Mouse (Mus musculus) olfactory bulb, adult 2 months (tissue): ENCODE measurements around the gene Lrpprc.

Source experiments
- CTCF ChIP-seq: fragments of 200-500 bp; IDR thresholded peaks from 2 replicates; pipeline ENCODE4 v1.5.1; 2012; ENCODE audit warnings: low read depth, mild to moderate bottlenecking, low read length, moderate library complexity; ENCODE audit not compliant: insufficient read depth
- POLR2A ChIP-seq: fragments of 200-500 bp; IDR thresholded peaks from 2 replicates; pipeline ENCODE4 v1.6.1; 2012; ENCODE audit warnings: mild to moderate bottlenecking, low read depth, low read length, moderate library complexity; ENCODE audit not compliant: insufficient read depth

- TF ChIP-seq CTCF (no peak), POLR2A (no peak)
Observed at GRCm38 (mm10) chr17:84674048-84674447, 116.5 kb downstream of the Lrpprc start.
